Mouse (Mus musculus): ENCODE data around the gene Insig2. TPM values are rescaled to one million over a fixed set of nuclear protein-coding genes. Genes with fewer than 3 reads are reported as not detected.
A peak's percentile ranks its signal among the peaks of the same experiment; 100 is the strongest.

Insig2 gene
- total RNA-seq, 1 experiment: 24.9 TPM

DNA sequence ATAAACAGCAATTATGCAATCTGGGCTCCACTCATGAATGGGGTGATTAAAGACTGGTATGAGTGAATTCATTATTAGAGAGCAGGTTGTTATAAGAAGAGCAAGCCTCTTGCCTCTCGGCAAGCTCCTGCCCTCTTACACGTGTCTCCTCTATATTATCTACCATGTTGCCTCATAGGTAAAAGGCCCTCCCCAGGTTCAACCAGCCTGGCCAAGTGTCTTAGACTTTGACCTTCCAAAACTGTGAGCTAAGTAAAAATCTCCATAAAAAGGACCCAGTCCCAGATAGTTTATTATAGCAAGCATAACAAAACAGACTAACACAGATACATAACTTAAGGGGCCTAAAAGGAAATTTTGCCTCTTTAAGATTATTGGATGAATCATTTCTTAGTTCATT lies 1.8 kb downstream of the Insig2 start:
- no peak for TF ChIP-seq CHD2 (IDR thresholded peaks at IDR 0.05; ENCODE audit: low read depth, low read length)
- TF ChIP-seq MAFK (IDR thresholded peaks at IDR 0.05; ENCODE audit: insufficient read depth, low read depth, low read length): no peak
- TF ChIP-seq ZC3H11A (IDR thresholded peaks at IDR 0.05; ENCODE audit: borderline replicate concordance, low read depth, low read length): no peak
- no peak for TF ChIP-seq HCFC1 (IDR thresholded peaks at IDR 0.05; ENCODE audit: borderline replicate concordance, insufficient read depth, low read length)
- no peak for TF ChIP-seq ZNF384 (IDR thresholded peaks at IDR 0.05; ENCODE audit: low read depth, low read length)
- DNase-seq (ENCODE audit: low read depth, low spot score): no peak
- Histone ChIP-seq H3K4me1 (ENCODE audit: control insufficient read depth in 2 of 2, insufficient read depth in 2 of 2, low read length in 2 of 2, poor library complexity in 1 of 2) (no peaks in the 10 kb centered on the region), H3K36me3 (ENCODE audit: control insufficient read depth, insufficient read depth, low read length, poor library complexity, severe bottlenecking) (no peaks in the 10 kb centered on the region), H3K9me3 (ENCODE audit: control insufficient read depth, insufficient read depth, low read depth, low read length) (no peaks in the 10 kb centered on the region), H3K27ac (ENCODE audit: insufficient read depth, low read depth, low read length, poor library complexity, severe bottlenecking) (no peak overlapping the region), H3K4me3 (ENCODE audit: insufficient read depth in 1 of 2, low read depth in 1 of 2, low read length in 2 of 2, poor library complexity in 1 of 2, severe bottlenecking in 1 of 2) (no peak overlapping the region), H3K9ac (ENCODE audit: insufficient read depth, low read depth, low read length, poor library complexity, severe bottlenecking) (no peak overlapping the region)
- in situ Hi-C loops (cut with MboI; ENCODE audit: low sequenced_read_pairs in 2 of 2, unreplicated experiment in 2 of 2): no loop called here

- Histone ChIP-seq H3K4me1 (ENCODE audit: control insufficient read depth in 2 of 2, insufficient read depth in 2 of 2, low read length in 2 of 2, poor library complexity in 1 of 2) (no peaks in the 10 kb centered on the region), H3K9ac (ENCODE audit: insufficient read depth, low read depth, low read length, poor library complexity, severe bottlenecking) (no peak overlapping the region), H3K9me3 (ENCODE audit: control insufficient read depth, insufficient read depth, low read depth, low read length) (no peaks in the 10 kb centered on the region), H3K27ac (ENCODE audit: insufficient read depth, low read depth, low read length, poor library complexity, severe bottlenecking) (no peak overlapping the region), H3K4me3 (ENCODE audit: insufficient read depth in 1 of 2, low read depth in 1 of 2, low read length in 2 of 2, poor library complexity in 1 of 2, severe bottlenecking in 1 of 2) (no peak overlapping the region), H3K36me3 (ENCODE audit: control insufficient read depth, insufficient read depth, low read length, poor library complexity, severe bottlenecking) (no peaks in the 10 kb centered on the region)
- DNase-seq (ENCODE audit: low read depth, low spot score): no peak
- TF ChIP-seq ZNF384 (IDR thresholded peaks at IDR 0.05; ENCODE audit: low read depth, low read length) (no peak), MAFK (IDR thresholded peaks at IDR 0.05; ENCODE audit: insufficient read depth, low read depth, low read length) (no peak), ZC3H11A (IDR thresholded peaks at IDR 0.05; ENCODE audit: borderline replicate concordance, low read depth, low read length) (no peak), HCFC1 (IDR thresholded peaks at IDR 0.05; ENCODE audit: borderline replicate concordance, insufficient read depth, low read length) (no peak), CHD2 (IDR thresholded peaks at IDR 0.05; ENCODE audit: low read depth, low read length) (no peak)
- in situ Hi-C loops (cut with MboI; ENCODE audit: low sequenced_read_pairs in 2 of 2, unreplicated experiment in 2 of 2): no loop called here
These were observed 3.0 kb downstream of the Insig2 start for GRCm38 (mm10) chr1:121329391-121329790.

DNA sequence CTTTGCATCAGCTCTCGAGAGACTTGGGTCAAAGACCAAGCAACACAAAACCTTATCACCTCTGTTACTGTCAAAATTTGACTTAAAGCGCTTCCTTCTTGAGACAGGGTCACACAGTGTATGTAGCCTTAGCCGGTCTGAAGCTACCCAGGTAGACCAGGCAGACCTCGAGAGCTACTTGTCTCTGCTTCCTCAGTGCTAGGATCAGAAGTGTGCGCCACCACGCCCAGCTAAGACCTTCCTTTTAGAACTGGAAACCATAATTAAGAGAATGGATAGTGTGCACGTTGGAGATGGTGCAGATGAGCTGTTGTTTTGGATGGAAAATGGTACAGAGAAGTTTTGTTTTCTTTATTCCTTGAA lies 4.2 kb downstream of the Insig2 start:
- no peaks in the 10 kb centered on the region for H3K4me1 ChIP-seq (ENCODE audit: control insufficient read depth in 2 of 2, insufficient read depth in 2 of 2, low read length in 2 of 2, poor library complexity in 1 of 2)
- H3K9me3 ChIP-seq (ENCODE audit: control insufficient read depth, insufficient read depth, low read depth, low read length): no peaks in the 10 kb centered on the region
- peak overlapping the region; percentile 67 for H3K9ac ChIP-seq (ENCODE audit: insufficient read depth, low read depth, low read length, poor library complexity, severe bottlenecking)
- H3K36me3 ChIP-seq (ENCODE audit: control insufficient read depth, insufficient read depth, low read length, poor library complexity, severe bottlenecking): no peaks in the 10 kb centered on the region
- in situ Hi-C loops (cut with MboI; ENCODE audit: low sequenced_read_pairs in 2 of 2, unreplicated experiment in 2 of 2): no loop called here
- peak overlapping the region; percentile 85 to 88 for H3K4me3 ChIP-seq (ENCODE audit: insufficient read depth in 1 of 2, low read depth in 1 of 2, low read length in 2 of 2, poor library complexity in 1 of 2, severe bottlenecking in 1 of 2)
- no peak overlapping the region for H3K27ac ChIP-seq (ENCODE audit: insufficient read depth, low read depth, low read length, poor library complexity, severe bottlenecking)
- TF ChIP-seq CHD2 (IDR thresholded peaks at IDR 0.05; ENCODE audit: low read depth, low read length) (no peak), ZNF384 (IDR thresholded peaks at IDR 0.05; ENCODE audit: low read depth, low read length) (no peak), HCFC1 (IDR thresholded peaks at IDR 0.05; ENCODE audit: borderline replicate concordance, insufficient read depth, low read length) (no peak), MAFK (IDR thresholded peaks at IDR 0.05; ENCODE audit: insufficient read depth, low read depth, low read length) (no peak), ZC3H11A (IDR thresholded peaks at IDR 0.05; ENCODE audit: borderline replicate concordance, low read depth, low read length) (no peak)
- no peak for DNase-seq (ENCODE audit: low read depth, low spot score)

DNA sequence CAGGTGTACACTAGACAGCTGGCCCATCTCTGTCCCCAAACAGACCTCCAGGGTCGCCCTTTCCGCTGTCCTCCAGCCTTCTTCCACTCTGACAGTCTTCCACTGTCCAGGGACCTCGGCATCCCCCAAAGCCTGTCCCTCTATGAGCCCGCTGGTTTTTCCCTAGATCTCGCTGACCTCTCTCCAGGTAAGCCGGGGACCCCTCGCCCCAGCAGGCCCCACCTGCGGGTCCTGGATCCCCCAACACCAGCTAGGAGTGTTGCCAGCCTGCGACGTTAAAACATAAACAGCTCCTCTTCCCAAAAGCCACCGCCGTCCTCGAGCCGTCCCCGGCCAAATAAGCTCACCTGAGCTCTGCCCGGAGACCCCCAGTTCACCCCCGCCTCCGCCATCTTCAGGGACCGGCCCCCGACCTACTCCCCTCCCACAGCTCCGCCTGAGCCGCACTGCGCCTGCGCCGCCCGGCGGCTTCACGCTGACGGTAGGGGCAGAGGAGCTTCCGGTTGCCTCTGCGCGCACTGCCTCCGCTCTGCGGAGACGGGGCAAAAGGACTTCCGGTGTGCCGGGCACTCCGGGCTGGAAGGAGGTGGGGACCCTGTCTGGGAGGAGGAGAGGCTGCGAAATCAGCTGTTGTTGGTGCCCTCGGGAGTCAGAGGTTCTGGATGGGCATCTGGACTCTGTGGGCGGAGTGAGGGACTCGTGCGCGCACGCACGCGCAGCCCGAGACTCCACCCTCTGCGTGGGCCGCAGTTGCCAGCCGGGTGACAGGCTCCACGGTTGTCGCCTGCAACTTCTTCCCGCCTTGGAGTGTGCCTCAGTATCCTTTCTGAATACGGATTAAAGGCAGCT lies 4.8 kb downstream of the Insig2 start:
- Histone ChIP-seq H3K4me3 (ENCODE audit: insufficient read depth in 1 of 2, low read depth in 1 of 2, low read length in 2 of 2, poor library complexity in 1 of 2, severe bottlenecking in 1 of 2) (peak overlapping the region; percentile 85 to 88), H3K9me3 (ENCODE audit: control insufficient read depth, insufficient read depth, low read depth, low read length) (no peaks in the 10 kb centered on the region), H3K9ac (ENCODE audit: insufficient read depth, low read depth, low read length, poor library complexity, severe bottlenecking) (peak overlapping the region; percentile 67), H3K27ac (ENCODE audit: insufficient read depth, low read depth, low read length, poor library complexity, severe bottlenecking) (peak overlapping the region; percentile 17; the same call in 1 of the 2 replicates), H3K36me3 (ENCODE audit: control insufficient read depth, insufficient read depth, low read length, poor library complexity, severe bottlenecking) (no peaks in the 10 kb centered on the region), H3K4me1 (ENCODE audit: control insufficient read depth in 2 of 2, insufficient read depth in 2 of 2, low read length in 2 of 2, poor library complexity in 1 of 2) (no peaks in the 10 kb centered on the region)
- TF ChIP-seq HCFC1 (IDR thresholded peaks at IDR 0.05; ENCODE audit: borderline replicate concordance, insufficient read depth, low read length) (no peak), ZNF384 (IDR thresholded peaks at IDR 0.05; ENCODE audit: low read depth, low read length) (no peak), CHD2 (IDR thresholded peaks at IDR 0.05; ENCODE audit: low read depth, low read length) (no peak), ZC3H11A (IDR thresholded peaks at IDR 0.05; ENCODE audit: borderline replicate concordance, low read depth, low read length) (no peak), MAFK (IDR thresholded peaks at IDR 0.05; ENCODE audit: insufficient read depth, low read depth, low read length) (no peak)
- in situ Hi-C loops (cut with MboI; ENCODE audit: low sequenced_read_pairs in 2 of 2, unreplicated experiment in 2 of 2): no loop called here
- peak; percentile 69 for DNase-seq (ENCODE audit: low read depth, low spot score)
